Mouse (Mus musculus) forebrain, embryonic 13.5 days (tissue): Measurements from ENCODE around the gene Keap1. TPM values are rescaled to one million over a fixed set of nuclear protein-coding genes. Genes with fewer than 3 reads are reported as not detected.
A peak's percentile ranks its signal among the peaks of the same experiment; 100 is the strongest.

Experiments
- ATAC-seq: fragments of 200-750 bp; cut with Nextera tagmentation; 2 replicates; pipeline ENCODE4 v1.8.0; 2017
- H3K27ac ChIP-seq: fragments of 300-500 bp; sonication (generic); 2 replicates; pipeline ENCODE4 v1.5.1; 2015; ENCODE audit warnings: inconsistent platforms, mild to moderate bottlenecking, moderate library complexity
- H3K27me3 ChIP-seq: fragments of 300-500 bp; sonication (generic); 2 replicates; pipeline ENCODE4 v1.6.1; 2015; ENCODE audit warnings: mild to moderate bottlenecking, inconsistent platforms
- H3K36me3 ChIP-seq: fragments of 300-500 bp; sonication (generic); 2 replicates; pipeline ENCODE4 v1.6.1; 2015; ENCODE audit warnings: mild to moderate bottlenecking, inconsistent platforms; ENCODE audit not compliant: poor library complexity, severe bottlenecking
- H3K4me1 ChIP-seq: fragments of 300-500 bp; sonication (generic); 2 replicates; pipeline ENCODE4 v1.6.1; 2015; ENCODE audit warnings: inconsistent platforms
- H3K4me2 ChIP-seq: fragments of 300-500 bp; sonication (generic); 2 replicates; pipeline ENCODE4 v1.6.1; 2015; ENCODE audit warnings: inconsistent platforms, mild to moderate bottlenecking, moderate library complexity
- H3K4me3 ChIP-seq: fragments of 300-500 bp; sonication (generic); 2 replicates; pipeline ENCODE4 v1.5.1; 2015; ENCODE audit warnings: mild to moderate bottlenecking, inconsistent platforms
- H3K9ac ChIP-seq: fragments of 300-500 bp; sonication (generic); 2 replicates; pipeline ENCODE4 v1.6.1; 2015; ENCODE audit warnings: mild to moderate bottlenecking, inconsistent platforms
- H3K9me3 ChIP-seq: fragments of 300-500 bp; sonication (generic); replicated peaks from 2 replicates; pipeline ENCODE4 v1.6.1; 2016; ENCODE audit warnings: inconsistent platforms
- WGBS: fragments of 180-500 bp; shearing (Covaris S2); methylation state at CpG from one replicate; pipeline ENCODE4 v1.1.7; 2015; 5-methylcytosine and 5-hydroxymethylcytosine counted together
- polyA plus RNA-seq: library from polyadenylated mRNA; unstranded; fragments of >200 nt; fragmentation: Nextera tagmentation; extraction: Ambion mirVana; gene quantifications from 2 replicates; pipeline ENCODE4 v1.2.1, GENCODE M21; 2015

The Keap1 gene
- polyA plus RNA-seq, 1 experiment from 2014 or later, result 55.7 TPM

DNA sequence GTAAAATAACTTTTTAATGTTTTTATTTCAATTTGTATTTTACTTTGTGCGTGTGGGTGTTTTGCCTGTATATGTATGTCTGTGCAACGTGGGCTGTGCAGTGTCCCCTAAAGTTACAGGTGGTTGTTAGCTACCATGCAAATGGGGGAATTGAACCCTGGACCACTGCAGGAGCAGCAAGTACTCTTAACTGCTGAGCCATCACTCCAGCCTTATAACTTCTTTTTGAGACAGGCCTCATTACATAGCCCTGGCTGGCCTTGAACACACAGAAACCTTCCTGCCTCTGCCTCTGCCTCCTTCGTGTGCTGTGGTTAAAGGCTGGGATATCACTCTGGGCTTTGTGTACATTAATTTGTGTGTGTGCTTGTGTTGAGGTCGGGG lies 296 bp upstream of the Keap1 start:
- Histone ChIP-seq H3K27me3 (peaks cover 32% of the 10 kb centered on the region), H3K27ac (no peak overlapping the region), H3K4me3 (peak overlapping the region; percentile 93), H3K9ac (peak overlapping the region; percentile 99), H3K36me3 (peaks cover 13% of the 10 kb centered on the region), H3K4me2 (peak overlapping the region; percentile 83), H3K9me3 (no peaks in the 10 kb centered on the region), H3K4me1 (peaks cover 30% of the 10 kb centered on the region)
- 38% methylated on average over 4 of the region's 4 CpGs for WGBS
- no peak; the same call in 1 of the 2 replicates for ATAC-seq

DNA sequence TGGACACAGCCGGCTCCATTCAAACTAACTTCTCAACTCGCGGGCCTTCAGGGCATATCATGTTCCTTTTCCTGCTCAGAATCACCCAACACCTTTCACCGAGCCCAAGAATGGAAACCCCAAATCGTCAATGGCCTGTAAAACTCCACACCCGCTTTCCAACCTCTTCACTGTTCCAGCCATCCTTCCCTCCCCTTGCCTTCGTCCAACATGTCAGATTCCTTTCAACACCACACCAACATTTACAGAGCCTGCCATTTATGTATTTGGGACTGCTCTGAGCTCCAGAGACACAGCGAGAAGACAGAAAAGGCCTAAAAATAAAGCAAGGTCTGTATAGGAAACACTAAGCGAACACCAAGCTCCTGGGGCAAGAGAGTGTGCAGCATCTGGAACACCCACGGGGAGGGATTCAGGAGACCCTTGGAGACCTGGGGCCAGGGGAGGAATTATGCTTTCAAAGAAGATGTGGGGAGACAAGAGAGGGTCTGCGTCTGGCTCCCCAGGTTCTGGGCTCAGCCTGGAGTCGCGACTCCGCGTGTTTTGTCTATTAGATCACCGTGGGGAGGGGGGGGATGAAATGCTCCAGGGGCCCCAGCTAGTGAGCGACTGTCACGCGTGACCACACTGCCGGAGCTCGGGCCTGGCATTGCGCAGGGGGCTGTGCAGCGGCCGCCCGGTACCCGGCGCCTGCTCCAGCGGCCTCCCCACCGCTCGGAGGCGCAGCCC lies 993 bp downstream of the Keap1 start:
- Histone ChIP-seq H3K4me1 (peaks cover 22% of the 10 kb centered on the region), H3K27ac (peak overlapping the region; percentile 90), H3K4me2 (peak overlapping the region; percentile 83), H3K4me3 (peak overlapping the region; percentile 93), H3K36me3 (peaks cover 26% of the 10 kb centered on the region), H3K27me3 (peaks cover 19% of the 10 kb centered on the region), H3K9me3 (no peaks in the 10 kb centered on the region), H3K9ac (peak overlapping the region; percentile 99)
- WGBS, result 1% methylated on average over 31 of the region's 31 CpGs
- peak; percentile 28 for ATAC-seq

DNA sequence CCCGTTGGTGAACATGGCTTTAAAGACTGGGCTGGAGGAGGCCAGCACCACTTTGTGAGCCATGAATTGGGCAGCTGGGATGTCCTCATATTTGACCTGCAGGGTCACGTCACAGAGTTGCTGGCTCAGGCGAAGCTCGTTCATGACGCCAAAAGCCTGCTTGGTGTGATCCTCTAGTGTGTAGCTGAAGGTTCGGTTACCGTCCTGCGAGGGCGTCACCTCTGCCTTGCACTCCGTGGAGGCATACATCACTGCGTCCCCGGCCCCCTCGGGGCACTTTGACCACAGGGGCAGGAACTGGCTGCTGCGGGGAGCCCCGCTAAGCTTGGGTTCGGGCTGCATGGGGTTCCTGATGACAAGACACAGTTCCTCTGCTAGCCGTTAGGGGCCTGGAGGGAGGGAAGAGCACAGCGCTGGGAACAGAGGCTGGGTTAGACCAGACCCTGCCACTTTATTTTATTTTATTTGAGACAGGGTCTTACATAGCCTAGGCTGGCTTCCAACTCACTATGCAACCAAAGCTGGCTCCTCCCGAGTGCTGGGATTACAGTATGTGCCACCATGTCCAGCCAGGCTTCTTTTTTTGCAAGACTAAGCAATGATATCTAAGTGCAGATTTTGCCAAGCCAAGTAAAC lies 1.7 kb downstream of the Keap1 start:
- peak overlapping the region; percentile 83 for H3K4me2 ChIP-seq
- 25% methylated on average over 19 of the region's 19 CpGs for WGBS
- H3K9me3 ChIP-seq, result no peaks in the 10 kb centered on the region
- H3K4me3 ChIP-seq, result peak overlapping the region; percentile 93
- H3K9ac ChIP-seq, result peak overlapping the region; percentile 99
- ATAC-seq, result peak; percentile 34
- peaks cover 22% of the 10 kb centered on the region for H3K4me1 ChIP-seq
- H3K27me3 ChIP-seq, result peaks cover 12% of the 10 kb centered on the region
- peak overlapping the region; percentile 90 for H3K27ac ChIP-seq
- H3K36me3 ChIP-seq, result peaks cover 33% of the 10 kb centered on the region

DNA sequence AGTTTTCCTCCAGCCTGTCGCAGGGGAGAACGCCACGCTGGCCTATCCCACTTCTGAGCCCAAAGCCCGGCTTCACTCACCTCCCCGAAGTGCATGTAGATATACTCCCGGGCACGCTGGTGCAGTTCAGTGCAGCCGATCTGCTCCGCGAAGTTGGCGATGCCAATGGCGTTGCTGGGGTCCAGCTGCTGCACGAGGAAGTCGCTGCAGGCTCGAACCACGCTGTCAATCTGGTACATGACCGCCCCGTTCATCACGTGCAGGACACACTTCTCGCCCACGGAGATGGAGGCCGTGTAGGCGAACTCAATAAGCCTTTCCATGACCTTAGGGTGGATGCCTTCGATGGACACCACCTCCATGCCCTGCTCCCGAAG lies 2.2 kb downstream of the Keap1 start:
- H3K36me3 ChIP-seq, result peaks cover 36% of the 10 kb centered on the region
- peak overlapping the region; percentile 83 for H3K4me2 ChIP-seq
- H3K9me3 ChIP-seq, result no peaks in the 10 kb centered on the region
- 85% methylated on average over 25 of the region's 25 CpGs for WGBS
- peaks cover 22% of the 10 kb centered on the region for H3K4me1 ChIP-seq
- peaks cover 7% of the 10 kb centered on the region for H3K27me3 ChIP-seq
- no peak for ATAC-seq
- no peak overlapping the region for H3K27ac ChIP-seq
- peak overlapping the region; percentile 93 for H3K4me3 ChIP-seq
- H3K9ac ChIP-seq, result peak overlapping the region; percentile 99

DNA sequence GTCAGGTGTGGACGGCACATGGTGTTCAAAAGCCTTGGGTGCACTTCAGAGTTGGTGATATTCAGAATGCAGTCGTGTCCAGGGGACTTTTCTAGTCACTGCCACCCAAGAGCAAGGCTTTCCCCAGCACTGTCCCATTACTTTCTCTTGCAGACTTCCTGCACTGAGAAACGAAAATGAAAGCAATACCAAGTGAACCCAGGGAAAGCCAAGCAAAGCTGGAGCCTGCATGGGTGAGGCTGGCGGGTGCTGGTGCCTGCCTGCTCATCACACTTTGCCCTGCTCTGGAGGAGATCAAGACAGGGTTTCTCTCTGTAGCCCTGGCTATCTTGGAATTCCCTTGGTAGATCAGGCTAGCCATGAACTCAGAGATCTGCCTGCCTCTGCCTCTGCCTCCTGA lies 3.8 kb downstream of the Keap1 start:
- peaks cover 22% of the 10 kb centered on the region for H3K4me1 ChIP-seq
- no peak overlapping the region for H3K4me2 ChIP-seq
- peaks cover 53% of the 10 kb centered on the region for H3K36me3 ChIP-seq
- no peak for ATAC-seq
- H3K9me3 ChIP-seq, result no peaks in the 10 kb centered on the region
- 87% methylated on average over 4 of the region's 4 CpGs for WGBS
- no peak overlapping the region for H3K4me3 ChIP-seq
- no peak overlapping the region for H3K9ac ChIP-seq
- H3K27me3 ChIP-seq, result 0 out of 2 replicates have a peak, but pooled peaks cover 3% of the 10 kb centered on the region
- H3K27ac ChIP-seq, result no peak overlapping the region

DNA sequence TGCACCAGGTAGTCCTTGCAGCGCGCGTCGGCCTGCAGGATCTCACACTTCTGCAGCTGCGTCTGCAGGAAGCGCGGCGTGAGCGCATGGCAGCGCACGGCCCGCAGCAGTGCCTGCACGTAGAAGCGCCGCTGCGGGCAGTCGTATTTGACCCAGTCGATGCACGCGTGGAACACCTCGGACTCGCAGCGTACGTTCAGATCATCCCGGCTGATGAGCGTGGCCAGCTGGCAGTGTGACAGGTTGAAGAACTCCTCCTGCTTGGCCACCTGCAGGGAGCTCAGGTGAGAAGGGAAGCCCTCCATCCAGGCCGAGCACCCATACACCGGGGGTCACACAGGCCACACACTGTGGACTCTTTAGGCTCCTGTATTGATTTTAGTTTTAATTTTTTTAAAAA lies 5.4 kb downstream of the Keap1 start:
- Histone ChIP-seq H3K4me2 (no peak overlapping the region), H3K9me3 (no peaks in the 10 kb centered on the region), H3K27me3 (no peaks in the 10 kb centered on the region), H3K9ac (no peak overlapping the region), H3K4me3 (no peak overlapping the region), H3K36me3 (peaks cover 68% of the 10 kb centered on the region), H3K27ac (no peak overlapping the region), H3K4me1 (peaks cover 15% of the 10 kb centered on the region)
- ATAC-seq, result no peak
- 85% methylated on average over 28 of the region's 28 CpGs for WGBS

DNA sequence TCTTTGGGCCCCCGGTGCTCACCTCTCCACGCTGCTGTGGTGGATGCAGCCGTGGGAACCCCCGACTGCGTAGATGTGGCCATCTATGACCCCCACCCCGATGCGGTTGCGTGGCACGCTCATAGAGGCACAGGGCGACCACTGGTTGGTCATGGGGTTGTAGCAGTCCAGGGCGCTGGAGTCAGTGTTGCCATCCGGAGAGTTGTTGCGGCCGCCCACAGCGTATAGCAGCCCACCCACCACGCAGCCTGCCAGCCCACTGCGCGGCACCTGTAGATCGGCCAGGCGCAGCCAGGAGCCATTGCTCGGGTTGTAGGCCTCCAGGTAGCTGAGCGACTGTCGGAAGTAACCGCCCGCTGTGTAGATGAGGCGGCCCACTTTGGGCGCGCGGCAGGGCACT lies 5.8 kb downstream of the Keap1 start:
- WGBS, result 88% methylated on average over 29 of the region's 29 CpGs
- Histone ChIP-seq H3K4me3 (no peak overlapping the region), H3K9me3 (no peaks in the 10 kb centered on the region), H3K4me2 (no peak overlapping the region), H3K36me3 (peaks cover 71% of the 10 kb centered on the region), H3K27me3 (no peaks in the 10 kb centered on the region), H3K27ac (no peak overlapping the region), H3K4me1 (peaks cover 15% of the 10 kb centered on the region), H3K9ac (no peak overlapping the region)
- 0 out of 2 replicates have a peak, but pooled peaks have one; percentile 7 for ATAC-seq

DNA sequence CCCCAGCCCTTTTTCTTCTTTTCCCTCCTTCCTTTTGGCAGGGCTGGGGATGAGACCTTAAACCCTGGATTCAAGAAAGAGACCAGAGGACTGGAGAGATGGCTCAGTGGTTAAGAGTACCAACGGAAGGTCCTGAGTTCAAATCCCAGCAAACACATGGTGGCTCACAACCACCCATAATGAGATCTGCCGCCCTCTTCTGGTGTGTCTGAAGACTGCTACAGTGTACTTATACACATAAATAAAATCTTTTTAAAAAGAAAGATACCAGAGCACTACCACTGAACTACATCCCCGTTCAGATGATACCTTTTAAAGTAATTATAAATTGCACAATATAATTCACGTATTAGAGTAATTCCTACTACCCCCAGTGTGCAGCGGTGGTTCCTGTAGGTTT lies 6.3 kb downstream of the Keap1 start:
- Histone ChIP-seq H3K4me3 (no peak overlapping the region), H3K36me3 (peaks cover 71% of the 10 kb centered on the region), H3K27me3 (no peaks in the 10 kb centered on the region), H3K4me2 (no peak overlapping the region), H3K4me1 (peaks cover 13% of the 10 kb centered on the region), H3K27ac (no peak overlapping the region), H3K9me3 (no peaks in the 10 kb centered on the region), H3K9ac (no peak overlapping the region)
- no peak for ATAC-seq
- 91% methylated on average over 5 of the region's 5 CpGs for WGBS

DNA sequence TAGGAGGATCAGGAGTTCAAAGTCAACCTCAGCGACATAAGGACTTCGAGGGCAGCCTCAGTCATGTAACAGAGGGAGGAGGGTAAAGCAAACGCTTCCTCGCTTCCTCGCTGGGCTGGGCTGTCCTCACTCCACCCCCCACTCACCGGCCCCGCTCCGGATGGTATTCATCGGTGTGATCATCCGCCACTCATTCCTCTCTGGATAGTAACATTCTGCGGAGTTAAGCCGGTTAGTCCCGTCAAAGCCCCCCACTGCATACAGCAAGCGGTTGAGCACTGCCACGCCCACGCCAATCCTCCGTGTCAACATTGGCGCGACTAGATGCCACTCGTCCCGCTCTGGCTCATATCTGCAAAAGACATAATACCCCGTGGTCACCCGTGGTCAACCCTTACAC lies 7.6 kb downstream of the Keap1 start:
- 54% methylated on average over 23 of the region's 23 CpGs for WGBS
- no peak for ATAC-seq
- Histone ChIP-seq H3K27ac (no peak overlapping the region), H3K9me3 (no peaks in the 10 kb centered on the region), H3K9ac (no peak overlapping the region), H3K4me3 (no peak overlapping the region), H3K36me3 (peaks cover 71% of the 10 kb centered on the region), H3K4me1 (peaks cover 8% of the 10 kb centered on the region), H3K27me3 (no peaks in the 10 kb centered on the region), H3K4me2 (no peak overlapping the region)

DNA sequence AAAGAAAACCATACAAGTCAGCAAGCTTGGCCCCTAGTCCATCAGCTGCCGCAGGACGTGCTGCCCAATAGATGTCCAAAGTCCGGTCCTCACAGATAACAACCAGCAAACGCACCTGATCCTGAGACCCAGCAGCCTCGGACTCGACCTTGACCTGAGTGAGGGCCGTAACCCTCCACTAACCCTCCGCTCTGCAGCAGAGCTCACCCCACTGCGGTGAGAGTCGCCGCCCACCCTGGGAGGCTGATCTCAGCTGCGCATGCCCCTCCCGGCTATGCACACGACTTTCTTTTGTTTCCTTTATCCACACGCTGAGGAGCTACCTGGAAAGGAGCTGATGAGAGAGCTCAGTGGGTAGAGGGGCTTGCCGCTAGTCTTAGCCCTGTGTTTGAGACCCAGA lies 11.8 kb downstream of the Keap1 start:
- H3K9me3 ChIP-seq, result no peaks in the 10 kb centered on the region; the same call in 1 of the 2 replicates
- 10% methylated on average over 16 of the region's 16 CpGs for WGBS
- ATAC-seq, result peak; percentile 69

DNA sequence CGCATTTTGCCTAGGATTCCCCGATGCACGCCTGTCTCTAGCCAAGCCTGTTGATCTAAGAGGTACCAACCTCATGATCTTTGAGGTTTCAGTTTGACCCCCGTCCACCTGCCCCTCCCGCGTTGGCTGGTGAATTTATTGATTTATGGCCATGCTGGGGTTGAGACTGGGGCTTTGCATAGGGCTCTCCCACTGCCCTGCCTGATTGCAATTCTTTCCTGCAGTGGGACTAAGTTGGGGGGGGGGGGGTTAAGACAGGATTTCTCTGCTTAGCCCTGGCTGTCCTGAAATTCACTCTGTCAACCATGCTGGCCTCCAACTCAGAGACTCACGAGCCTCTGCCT lies 13.8 kb downstream of the Keap1 start:
- Histone ChIP-seq H3K4me1 (peaks cover 17% of the 10 kb centered on the region), H3K4me3 (0 out of 2 replicates have a peak overlapping the region, but pooled peaks have one; percentile 19), H3K9me3 (no peaks in the 10 kb centered on the region; the same call in 1 of the 2 replicates), H3K36me3 (peaks cover 19% of the 10 kb centered on the region), H3K27me3 (peaks cover 7% of the 10 kb centered on the region; the same call in 1 of the 2 replicates), H3K9ac (no peak overlapping the region), H3K4me2 (peak overlapping the region; percentile 42), H3K27ac (no peak overlapping the region)
- 20% methylated on average over 7 of the region's 7 CpGs for WGBS
- no peak for ATAC-seq

More for the DNA sequence above, 11.8 kb downstream of the Keap1 start:
- Histone ChIP-seq H3K4me1 (peaks cover 8% of the 10 kb centered on the region), H3K9ac (peak overlapping the region; percentile 60), H3K4me3 (peak overlapping the region; percentile 26), H3K4me2 (peak overlapping the region; percentile 55), H3K27ac (no peak overlapping the region), H3K36me3 (peaks cover 38% of the 10 kb centered on the region), H3K27me3 (peaks cover 7% of the 10 kb centered on the region; the same call in 1 of the 2 replicates)

DNA sequence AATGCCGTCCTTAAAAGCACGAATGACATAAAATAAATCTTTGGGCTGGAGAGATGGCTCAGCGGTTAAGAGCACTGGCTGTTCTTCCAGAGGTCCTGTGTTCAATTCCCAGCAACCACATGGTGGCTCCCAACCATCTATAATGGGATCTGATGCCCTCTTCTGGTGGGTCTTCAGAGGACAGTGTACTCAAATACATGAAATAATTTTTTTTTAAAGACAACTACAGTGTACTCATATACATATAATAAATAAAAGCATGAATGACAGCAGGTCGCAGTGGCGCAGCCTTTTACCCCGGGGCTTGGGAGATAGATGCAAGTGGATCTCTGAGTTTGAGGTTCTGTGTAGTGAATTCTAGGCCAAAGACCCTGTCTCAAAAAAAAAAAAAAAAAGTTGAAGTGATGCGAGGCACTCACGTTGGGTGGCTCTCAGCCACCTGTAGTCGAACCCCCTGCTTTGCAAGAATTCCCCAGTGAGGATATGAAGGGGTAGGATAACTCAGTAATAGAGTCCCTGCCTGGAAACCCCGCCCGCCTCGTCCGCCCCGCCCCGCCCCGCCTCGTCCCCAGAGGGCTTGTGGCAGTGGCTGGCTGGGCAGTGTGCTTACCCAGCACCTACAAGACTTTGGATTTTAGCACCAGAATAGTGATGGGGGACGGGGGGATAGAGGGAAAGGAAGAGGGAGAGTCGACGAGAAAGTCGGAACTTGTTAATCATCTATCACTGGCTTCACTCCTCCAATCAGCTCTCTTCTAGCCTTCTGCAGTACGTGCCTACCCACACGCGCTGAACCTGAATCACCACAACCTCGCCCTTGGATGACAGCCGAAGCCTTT lies 14.4 kb downstream of the Keap1 start:
- Histone ChIP-seq H3K36me3 (peaks cover 13% of the 10 kb centered on the region), H3K4me3 (peak overlapping the region; percentile 19; the same call in 1 of the 2 replicates), H3K27me3 (peaks cover 7% of the 10 kb centered on the region; the same call in 1 of the 2 replicates), H3K27ac (no peak overlapping the region), H3K4me2 (peak overlapping the region; percentile 42), H3K9me3 (no peaks in the 10 kb centered on the region; the same call in 1 of the 2 replicates), H3K4me1 (peaks cover 17% of the 10 kb centered on the region), H3K9ac (no peak overlapping the region)
- ATAC-seq, result no peak
- 24% methylated on average over 26 of the region's 26 CpGs for whole genome bisulfite sequencing
